In genomic region chr12:33962118-33962772, GRCm38 (mm10) we compare ENCODE assay signal across 14 mouse cellular contexts. TPM values are rescaled to one million over a fixed set of nuclear protein-coding genes. Genes with fewer than 3 reads are reported as not detected.
DNase-seq lines count a peak whose midpoint lies in the region; ATAC-seq and TF ChIP-seq lines count a peak whose summit lies in the region.
"Had no signal": no experiment of that assay in that cellular context is flagged by ENCODE, and none has a peak within 500 bp of the region (broad histone marks: within the 10 kb centered on the region; RNA-seq: fewer than 3 reads in every experiment).

No protein-coding gene starts in this region.

- WGBS in hindbrain, embryonic 10.5 days, result under 1% methylated on average over 17 of the region's 17 CpGs
- 5% methylated on average over 17 of the region's 17 CpGs for WGBS in hindbrain, embryonic 16.5 days
- 4% methylated on average over 17 of the region's 17 CpGs for WGBS in hindbrain, postnatal 0 days

- TF ChIP-seq POLR2A in brain, embryonic 14.5 days (IDR thresholded peaks at IDR 0.05; ENCODE audit: borderline replicate concordance, extremely low read depth, insufficient read depth, insufficient read length, poor library complexity, severe bottlenecking), result no peak

- H3K4me1 ChIP-seq in hindbrain, embryonic 10.5 days (replicated peaks), result peaks cover 53% of the 10 kb centered on the region
- peaks cover 15% of the 10 kb centered on the region for H3K4me1 ChIP-seq in hindbrain, embryonic 16.5 days (ENCODE audit: control insufficient read depth, insufficient read depth, low read depth, low read length)
- no peaks in the 10 kb centered on the region for H3K4me1 ChIP-seq in hindbrain, postnatal 0 days (ENCODE audit: insufficient read depth, low read length)

- no peaks in the 10 kb centered on the region for H3K36me3 ChIP-seq in hindbrain, embryonic 10.5 days
- no peaks in the 10 kb centered on the region for H3K36me3 ChIP-seq in hindbrain, embryonic 16.5 days (ENCODE audit: control insufficient read depth, insufficient read depth, low read length)
- H3K36me3 ChIP-seq in hindbrain, postnatal 0 days (ENCODE audit: insufficient read depth, low read length), result no peaks in the 10 kb centered on the region

- peaks cover 100% of the 10 kb centered on the region for H3K27me3 ChIP-seq in hindbrain, embryonic 10.5 days (ENCODE audit: insufficient read depth, poor library complexity, severe bottlenecking)
- H3K27me3 ChIP-seq in hindbrain, embryonic 16.5 days (replicated peaks; ENCODE audit: control insufficient read depth, insufficient read depth, low read length), result peaks cover 42% of the 10 kb centered on the region
- H3K27me3 ChIP-seq in hindbrain, postnatal 0 days (ENCODE audit: insufficient read depth, low read length), result peaks cover 79% of the 10 kb centered on the region

- H3K9me3 ChIP-seq in hindbrain, embryonic 10.5 days, result no peaks in the 10 kb centered on the region
- no peaks in the 10 kb centered on the region for H3K9me3 ChIP-seq in hindbrain, embryonic 16.5 days (ENCODE audit: control insufficient read depth, low read length)
- no peaks in the 10 kb centered on the region for H3K9me3 ChIP-seq in hindbrain, postnatal 0 days (ENCODE audit: low read length)

- H3K4me2 ChIP-seq in hindbrain, embryonic 16.5 days (ENCODE audit: low read length), result no peak overlapping the region
- 0 out of 2 replicates have a peak overlapping the region, but pooled peaks have one; percentile 13 for H3K4me2 ChIP-seq in hindbrain, postnatal 0 days (ENCODE audit: low read depth, low read length)

- ATAC-seq in hindbrain, embryonic 16.5 days, result no peak
- ATAC-seq in hindbrain, postnatal 0 days, result peak; percentile 9; the same call in 1 of the 2 replicates

- peak overlapping the region; percentile 59; the same call in 1 of the 2 replicates for H3K27ac ChIP-seq in hindbrain, embryonic 10.5 days
- H3K27ac ChIP-seq in hindbrain, embryonic 16.5 days (ENCODE audit: low read depth, low read length), result no peak overlapping the region
- H3K27ac ChIP-seq in hindbrain, postnatal 0 days, result no peak overlapping the region

- no peak overlapping the region for H3K9ac ChIP-seq in hindbrain, embryonic 16.5 days (ENCODE audit: low read depth, low read length)
- no peak overlapping the region for H3K9ac ChIP-seq in hindbrain, postnatal 0 days (replicated peaks; ENCODE audit: low read length)

- DNase-seq in hindbrain, embryonic 10.5 days (ENCODE audit: low spot score), result peak; percentile 57
- peak; percentile 49 for DNase-seq in brain, embryonic 14.5 days (ENCODE audit: low read depth)
- peak; percentile 58 for DNase-seq in embryo, embryonic 11 days
- no peak for DNase-seq in hindbrain, postnatal 0 days (ENCODE audit: low spot score)
- no peak for DNase-seq in adrenal gland, adult 18-20 months (ENCODE audit: low spot score in 2 of 2)
- DNase-seq in frontal cortex, postnatal 14 days (ENCODE audit: low spot score in 2 of 2), result no peak
- no peak for DNase-seq in urinary bladder, postnatal 25 days (ENCODE audit: low spot score)
- DNase-seq: kidney, adult 8-10 months; thymus, postnatal 25 days had no signal

- peak overlapping the region; percentile 68 for H3K4me3 ChIP-seq in hindbrain, embryonic 10.5 days
- no peak overlapping the region for H3K4me3 ChIP-seq in hindbrain, embryonic 16.5 days (ENCODE audit: low read length)
- no peak overlapping the region for H3K4me3 ChIP-seq in hindbrain, postnatal 0 days (ENCODE audit: low read length)

- no peak for TF ChIP-seq CTCF in brain, embryonic 14.5 days (IDR thresholded peaks at IDR 0.05; ENCODE audit: borderline replicate concordance, extremely low read depth, insufficient read depth, insufficient read length)
- TF ChIP-seq CTCF in hindbrain, postnatal 0 days (IDR thresholded peaks at IDR 0.05; ENCODE audit: low read depth), result no peak

RNA-seq across cellular contexts. Expression of gene Twist1, which starts 4.8 kb away (rescaled TPM):
- 13.6 and 14.9 TPM in 2 replicates for polyA plus RNA-seq in hindbrain, embryonic 10.5 days (2016; fragmentation: Nextera tagmentation; extraction: Ambion mirVana)
- polyA plus RNA-seq in hindbrain, embryonic 16.5 days (2015; fragmentation: Nextera tagmentation; extraction: Ambion mirVana), result 0.34 and 1.0 TPM in 2 replicates
- 14.0 and 15.1 TPM in 2 replicates for polyA plus RNA-seq in brain, embryonic 14.5 days (2012; rRNA removed)
- total RNA-seq in hindbrain, postnatal 0 days (2014; rRNA removed), result 1.5 and 3.7 TPM in 2 replicates
- polyA plus RNA-seq in hindbrain, postnatal 0 days (2015; fragmentation: Nextera tagmentation; extraction: Ambion mirVana), result 1.1 TPM in 2 replicates
- 10 to 100 TPM in 1 of 2 experiments, 1 to 10 TPM in 1; 5.2 to 11.5 TPM for total RNA-seq in adrenal gland, adult 18-20 months (2021)
- total RNA-seq: megakaryocyte progenitor cell, adult 5-6 weeks had no signal

RNA-seq across cellular contexts. Expression of gene Ferd3l, which starts 34.0 kb away (rescaled TPM):
- 2.3 and 2.6 TPM in 2 replicates for polyA plus RNA-seq in hindbrain, embryonic 10.5 days (2016; fragmentation: Nextera tagmentation; extraction: Ambion mirVana)
- 0.24 and 0.42 TPM in 2 replicates for polyA plus RNA-seq in hindbrain, embryonic 16.5 days (2015; fragmentation: Nextera tagmentation; extraction: Ambion mirVana)
- 0.86 and 0.96 TPM in 2 replicates for polyA plus RNA-seq in brain, embryonic 14.5 days (2012; rRNA removed)
- 1.4 TPM in 1 of 2 replicates, not detected in the other for total RNA-seq in hindbrain, postnatal 0 days (2014; rRNA removed)
- polyA plus RNA-seq in hindbrain, postnatal 0 days (2015; fragmentation: Nextera tagmentation; extraction: Ambion mirVana), result 0.16 and 0.28 TPM in 2 replicates
- total RNA-seq in adrenal gland, adult 18-20 months (2021), result not detected
- total RNA-seq: layer of hippocampus, postnatal 25 days; megakaryocyte progenitor cell, adult 5-6 weeks had no signal
- polyA plus RNA-seq: gonadal fat pad, adult 2 months; liver, embryonic 16.5 days had no signal

Comparison
In these comparisons a context has a peak if more than half of its experiments do, and no peak if none do; other contexts are left out.
1. DNase-seq: peak in hindbrain, embryonic 10.5 days (single experiment), brain, embryonic 14.5 days (single experiment) and embryo, embryonic 11 days (single experiment); none in hindbrain, postnatal 0 days (single experiment), adrenal gland, adult 18-20 months (0 of 2), frontal cortex, postnatal 14 days (0 of 2) and urinary bladder, postnatal 25 days (single experiment).